Mouse (Mus musculus): Measurements from ENCODE around the gene Frrs1l. TPM values are rescaled to one million over a fixed set of nuclear protein-coding genes. Genes with fewer than 3 reads are reported as not detected.

Gene Frrs1l
- total RNA-seq (2022): 100 to 1,000 TPM; 179 to 224 (median 205) TPM

DNA sequence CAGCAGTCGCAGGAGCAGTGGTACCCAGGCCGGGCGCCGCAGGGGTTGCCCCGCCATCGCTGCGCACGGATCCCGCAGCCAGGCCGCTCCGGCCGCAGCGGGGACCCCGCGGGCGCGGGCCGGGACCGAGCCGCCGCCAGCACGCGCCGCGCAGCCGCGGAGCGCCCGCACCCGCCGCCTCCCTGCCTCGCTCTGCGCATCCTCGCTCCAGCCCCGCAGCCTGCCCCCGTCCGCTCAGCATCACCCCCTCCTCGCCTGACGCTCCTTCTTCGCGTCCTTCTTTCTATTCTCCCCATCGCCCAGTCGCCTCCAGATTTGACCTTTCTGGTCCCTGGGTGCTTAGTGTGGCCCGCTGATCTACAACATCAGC lies at the start of gene Frrs1l:
Gene Frrs1l, minus strand, starts transcription at position 177 of the 370 bp plus-strand sequence.
- DNase-seq (ENCODE audit: low spot score in 2 of 2): peak in 1 of 2 experiments; percentile 64

DNA sequence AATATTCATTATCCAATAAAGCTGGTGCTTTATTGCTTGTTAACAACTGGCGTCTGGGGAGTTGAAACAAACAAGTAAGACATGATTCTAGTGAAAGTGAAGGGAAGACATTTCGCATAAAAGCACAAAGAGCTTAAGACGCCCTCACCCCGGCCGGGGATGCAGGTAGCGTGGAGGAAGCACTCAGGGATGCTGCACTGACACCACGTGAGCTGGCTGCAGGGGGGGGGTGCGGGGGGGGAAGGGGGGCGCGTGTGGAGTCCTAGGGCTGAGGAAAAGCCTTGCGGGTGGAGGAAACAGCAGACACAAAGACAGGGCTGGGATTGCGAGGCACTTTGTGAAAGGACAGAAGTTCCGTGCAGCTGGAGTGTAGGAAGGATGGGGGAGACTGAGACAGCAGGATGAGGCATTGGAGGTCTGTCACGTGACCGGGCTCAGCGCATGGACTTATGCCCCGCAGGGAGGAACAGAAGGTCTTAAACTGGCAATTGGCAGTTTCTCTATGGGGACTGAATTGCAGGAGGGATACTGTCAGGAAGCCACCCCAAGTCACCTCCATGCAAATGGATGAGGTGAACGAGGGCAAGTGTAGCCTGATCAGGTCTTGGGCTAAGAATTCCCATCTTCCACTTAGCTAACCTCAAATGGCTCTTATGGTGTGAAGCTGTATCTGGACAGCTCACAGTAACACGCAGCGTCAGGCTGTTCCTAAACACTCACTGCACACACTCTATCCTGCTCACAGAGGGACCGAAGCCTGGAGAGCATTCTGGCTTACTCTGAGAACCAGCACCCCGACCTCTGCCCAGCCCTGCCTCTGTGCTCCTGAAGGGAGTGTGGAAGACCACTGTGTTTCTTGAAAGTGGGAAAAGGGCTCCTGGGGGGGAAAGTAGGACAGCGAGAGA lies 49.2 kb upstream of the Frrs1l start:
- peak; percentile 43 to 51 for DNase-seq (ENCODE audit: low spot score in 2 of 2)

DNA sequence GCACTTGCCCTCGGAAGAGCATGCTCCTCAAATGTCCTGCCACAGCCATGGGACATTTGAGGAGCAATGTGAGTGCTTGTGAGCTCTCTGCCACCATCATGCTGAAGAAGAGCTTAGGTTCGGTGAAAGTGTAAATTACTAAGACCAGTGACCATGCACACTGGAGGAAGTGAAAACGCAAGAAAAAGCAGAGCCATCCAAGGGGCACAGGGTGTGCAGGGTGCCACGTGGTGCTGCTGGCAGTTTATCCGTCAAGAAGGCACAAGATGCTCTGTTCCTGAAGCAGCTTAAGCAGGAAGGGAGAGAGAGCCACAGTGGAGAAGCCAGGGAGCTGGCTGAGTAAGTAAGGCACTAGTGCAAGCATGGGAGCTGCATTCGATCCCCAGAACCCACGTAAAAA lies 47.4 kb upstream of the Frrs1l start:
- DNase-seq (ENCODE audit: low spot score in 2 of 2): no peak

DNA sequence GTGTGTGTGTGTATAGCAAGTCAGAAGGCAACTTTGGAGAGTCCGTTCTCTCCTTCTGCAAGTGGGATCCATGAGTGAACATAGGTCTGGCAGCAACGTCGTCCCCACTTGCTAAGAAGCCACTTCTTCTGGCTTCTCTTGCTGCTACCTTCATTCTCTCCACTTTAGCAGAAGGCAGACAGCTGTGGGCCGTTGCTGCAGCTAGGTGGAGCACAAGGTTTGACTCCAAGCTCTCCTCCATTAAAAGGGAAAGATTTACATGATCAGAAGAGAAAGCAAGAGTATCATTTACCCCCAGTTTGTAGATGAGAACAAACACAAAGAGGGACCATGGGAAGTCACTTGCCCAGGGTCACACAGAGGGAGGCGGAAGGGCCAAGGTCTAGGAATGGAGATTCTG lies 44.0 kb upstream of the Frrs1l start:
- no peak for DNase-seq (ENCODE audit: low spot score in 2 of 2)

DNA sequence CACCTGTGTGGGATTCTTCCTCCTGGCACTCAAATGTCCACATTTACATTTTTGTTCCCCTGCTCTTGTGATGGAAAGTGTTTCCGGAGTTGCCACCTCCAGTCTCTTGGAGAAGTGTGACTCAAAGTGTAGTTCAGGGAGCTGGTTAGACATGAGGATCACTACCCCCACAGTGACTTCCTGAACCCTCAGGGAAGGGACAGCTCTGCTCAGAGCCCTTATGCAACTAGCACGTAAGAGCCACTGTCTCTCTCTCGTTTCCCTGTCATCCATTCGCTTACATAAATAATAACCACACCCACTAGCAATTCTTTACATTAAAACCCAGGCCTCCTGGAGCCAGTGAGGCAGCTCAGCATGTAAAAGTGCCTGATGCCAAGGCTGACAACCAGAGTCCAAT lies 41.2 kb upstream of the Frrs1l start:
- no peak for DNase-seq (ENCODE audit: low spot score in 2 of 2)

DNA sequence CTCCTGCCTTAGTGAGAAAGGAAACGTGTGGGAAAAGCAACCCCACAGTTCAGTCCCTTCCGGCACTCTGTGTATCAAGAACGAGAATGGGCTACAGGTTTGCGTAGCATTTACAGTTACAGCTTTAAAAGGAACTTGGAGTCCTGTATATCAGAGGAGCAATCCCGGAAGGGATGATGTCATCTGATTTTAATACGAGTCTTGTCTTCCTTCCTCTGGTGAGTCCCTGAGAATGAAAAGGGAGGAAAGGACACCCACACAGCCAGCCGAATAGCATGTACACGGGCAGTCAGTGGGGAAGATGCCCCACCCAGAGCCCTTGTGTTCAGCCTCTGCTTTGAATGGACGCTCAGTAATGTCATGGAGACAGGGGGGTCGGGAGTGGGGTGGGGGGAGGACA lies 37.8 kb upstream of the Frrs1l start:
- no peak for DNase-seq (ENCODE audit: low spot score in 2 of 2)

DNA sequence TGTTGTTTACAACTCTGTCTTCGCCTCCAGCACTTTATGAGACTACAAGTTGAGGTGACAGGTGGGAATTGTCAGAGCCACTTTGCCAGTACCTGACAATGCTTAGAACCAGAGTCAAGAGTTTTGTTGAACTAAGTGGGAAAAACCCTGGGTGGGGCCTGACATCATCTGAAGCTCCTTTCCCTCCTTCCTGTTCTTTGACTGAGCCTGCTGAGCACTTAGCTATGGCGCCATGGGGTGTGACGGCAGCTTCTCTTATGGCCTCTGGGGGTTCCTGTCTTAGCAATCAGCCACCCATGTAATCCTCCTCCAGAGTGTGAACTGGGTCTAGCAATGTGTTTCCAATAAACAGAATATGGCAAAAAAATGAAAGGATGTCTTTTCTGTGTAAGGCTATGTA lies 33.3 kb upstream of the Frrs1l start:
- DNase-seq (ENCODE audit: low spot score in 2 of 2): no peak

DNA sequence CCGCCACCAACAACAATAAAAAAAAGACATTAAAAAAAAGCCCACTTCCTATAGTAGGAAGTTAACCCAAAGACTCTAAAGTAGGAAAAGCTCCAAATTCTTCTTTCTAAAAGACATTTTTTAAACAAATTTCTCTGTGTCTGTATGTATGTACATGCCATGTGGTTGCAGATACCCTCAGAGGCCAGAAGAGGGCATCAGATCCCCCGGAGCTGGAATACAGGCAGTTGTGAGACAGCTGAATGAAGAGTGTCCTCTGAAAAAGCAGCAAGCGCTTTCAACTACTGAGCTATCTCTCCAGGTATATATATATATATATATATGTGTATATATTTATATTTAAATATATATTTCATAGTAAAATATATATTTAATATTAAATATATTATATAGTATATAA lies 31.1 kb upstream of the Frrs1l start:
- DNase-seq (ENCODE audit: low spot score in 2 of 2): no peak

DNA sequence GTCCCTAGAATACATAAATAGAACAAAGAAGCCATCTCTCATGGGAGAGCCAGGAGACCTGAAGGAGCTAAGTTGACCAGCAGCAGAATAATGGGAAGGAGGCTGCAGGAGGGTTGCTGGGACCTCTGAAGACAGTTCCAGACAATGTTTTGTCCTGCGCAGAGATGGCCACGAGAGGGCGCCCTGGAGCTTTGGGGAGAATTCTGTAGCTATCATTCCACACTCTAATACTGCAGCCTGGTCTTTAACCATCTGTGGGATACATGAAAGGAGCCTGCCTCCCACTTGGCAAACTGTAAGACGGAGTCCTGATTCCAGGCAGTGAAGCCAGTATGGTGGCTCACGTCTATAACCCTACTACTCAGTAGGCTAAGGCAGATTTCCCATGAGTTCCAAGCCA lies 27.0 kb upstream of the Frrs1l start:
- peak; percentile 42 to 71 for DNase-seq (ENCODE audit: low spot score in 2 of 2)

DNA sequence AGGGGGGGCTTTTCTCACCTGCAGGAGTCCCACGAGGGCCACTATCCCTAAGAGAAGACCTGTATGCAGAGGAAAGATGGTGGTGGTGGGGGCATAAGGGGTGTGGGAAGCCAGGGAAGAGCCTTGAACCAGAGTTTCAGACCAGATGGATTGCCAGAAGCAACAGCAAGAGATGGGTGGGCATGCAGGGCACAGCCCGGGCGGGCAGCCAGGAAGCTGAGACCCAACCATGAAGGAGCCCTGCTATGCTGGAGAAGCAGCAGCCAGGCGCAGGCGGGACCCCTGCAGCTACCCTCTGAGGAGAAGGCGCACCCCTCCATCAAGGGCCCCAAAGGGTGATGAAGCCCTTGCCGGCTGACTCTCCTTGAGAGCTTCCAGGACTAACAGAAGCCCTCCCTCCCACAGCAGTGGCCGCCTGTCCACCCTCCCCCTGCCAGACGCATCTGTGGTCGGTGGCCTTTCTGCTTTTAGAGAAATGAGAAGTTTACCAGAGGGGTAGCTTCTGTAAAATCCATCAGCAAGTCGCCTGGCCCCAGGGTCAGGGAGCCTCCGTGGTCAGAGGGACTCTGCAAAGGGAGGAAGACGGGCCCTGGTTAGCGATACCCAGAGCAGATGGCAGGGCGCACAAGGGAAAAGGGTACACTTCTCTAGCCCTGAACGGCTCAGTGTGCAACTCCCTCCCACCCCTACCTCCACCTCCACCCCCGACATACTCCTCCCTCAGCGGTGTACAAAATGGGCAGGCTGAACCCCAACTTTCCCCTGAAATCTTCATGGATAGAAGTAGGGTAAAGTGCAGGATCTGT lies 26.4 kb upstream of the Frrs1l start:
- no peak for DNase-seq (ENCODE audit: low spot score in 2 of 2)

DNA sequence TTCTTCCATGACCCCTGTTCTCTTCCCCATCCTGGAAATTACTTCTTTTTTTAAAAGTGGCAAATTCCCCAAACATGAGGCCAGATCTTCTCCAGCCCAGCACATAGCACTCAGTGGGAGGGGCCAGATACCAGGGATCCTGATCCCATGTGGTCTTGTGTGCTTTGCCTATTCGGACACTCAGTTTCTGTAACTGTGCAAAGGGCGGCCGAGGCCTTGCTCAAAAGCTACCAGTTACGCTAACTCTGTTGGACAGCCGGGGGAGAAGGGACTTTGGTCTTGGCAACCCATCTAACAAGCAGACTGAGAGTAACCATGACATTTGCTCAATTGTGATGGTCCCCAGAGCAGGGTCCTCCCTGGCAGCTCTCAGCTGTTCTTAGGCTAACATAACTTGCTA lies 24.8 kb upstream of the Frrs1l start:
- DNase-seq (ENCODE audit: low spot score in 2 of 2): no peak

DNA sequence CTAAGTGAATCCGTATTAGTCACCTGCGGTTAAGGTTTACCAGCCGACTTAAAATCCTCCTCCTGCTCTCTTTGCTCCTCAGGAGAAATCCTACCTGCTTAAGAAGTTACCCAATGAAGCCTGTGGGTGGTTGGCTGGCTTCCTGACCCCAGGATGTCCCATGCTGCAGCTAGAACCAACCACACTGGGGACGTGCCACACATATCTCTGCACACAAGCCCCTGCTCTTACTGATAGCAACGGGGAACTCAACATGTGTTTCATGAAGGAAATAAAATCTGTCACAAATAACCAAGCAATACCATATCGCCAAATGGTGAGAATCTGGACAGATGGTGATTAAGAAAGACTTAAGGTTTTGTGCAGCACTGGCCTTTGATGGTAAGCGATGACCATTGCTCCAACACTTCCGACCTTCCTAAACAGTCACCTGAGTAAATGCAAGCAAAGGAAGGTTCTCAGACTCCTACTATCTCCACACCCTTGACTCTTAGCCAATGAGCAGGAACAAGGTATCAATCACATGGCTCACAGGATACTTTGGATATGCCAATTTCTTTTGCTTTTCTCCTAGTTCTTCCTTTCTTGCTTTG lies 21.4 kb upstream of the Frrs1l start:
- DNase-seq (ENCODE audit: low spot score in 2 of 2): no peak

DNA sequence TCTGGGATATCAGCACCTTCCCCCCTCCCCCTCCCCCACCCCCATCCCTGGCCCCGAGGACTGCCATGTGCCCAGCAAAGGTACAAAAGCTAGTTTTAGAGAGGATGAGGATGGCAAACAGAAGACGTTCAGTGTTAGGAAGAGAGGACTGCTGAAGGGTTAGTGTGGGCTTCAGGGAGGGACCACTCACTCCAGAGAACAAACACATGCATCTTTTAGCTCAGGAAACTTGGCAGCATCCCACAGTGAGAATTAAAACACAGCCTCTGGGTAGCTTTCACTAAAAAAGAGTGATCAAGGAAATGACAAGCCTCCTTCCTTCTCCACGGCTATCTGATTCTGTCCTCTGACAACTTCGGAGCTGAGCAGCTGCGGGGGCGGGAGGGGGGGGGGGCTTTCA lies 20.7 kb upstream of the Frrs1l start:
- DNase-seq (ENCODE audit: low spot score in 2 of 2): no peak

DNA sequence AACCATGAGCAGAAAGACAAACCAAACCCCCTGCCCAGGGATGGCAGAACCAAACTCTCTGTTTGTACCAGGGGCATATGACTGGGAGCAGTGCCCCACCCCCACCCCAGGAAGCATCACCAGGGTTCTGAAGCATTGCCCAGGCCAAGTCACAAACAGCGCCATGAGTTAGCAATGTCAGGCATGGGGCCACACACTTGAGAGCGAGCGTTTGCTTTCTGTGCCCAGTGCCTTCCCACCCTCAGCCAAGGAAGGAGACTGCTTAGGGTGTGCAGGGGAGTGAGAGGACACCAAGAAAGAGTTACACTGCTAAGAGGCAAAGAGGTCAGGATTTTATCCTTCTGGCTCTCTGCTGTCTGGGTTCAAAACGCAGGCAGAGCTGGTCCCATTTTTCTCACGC lies 20.2 kb upstream of the Frrs1l start:
- no peak for DNase-seq (ENCODE audit: low spot score in 2 of 2)

DNA sequence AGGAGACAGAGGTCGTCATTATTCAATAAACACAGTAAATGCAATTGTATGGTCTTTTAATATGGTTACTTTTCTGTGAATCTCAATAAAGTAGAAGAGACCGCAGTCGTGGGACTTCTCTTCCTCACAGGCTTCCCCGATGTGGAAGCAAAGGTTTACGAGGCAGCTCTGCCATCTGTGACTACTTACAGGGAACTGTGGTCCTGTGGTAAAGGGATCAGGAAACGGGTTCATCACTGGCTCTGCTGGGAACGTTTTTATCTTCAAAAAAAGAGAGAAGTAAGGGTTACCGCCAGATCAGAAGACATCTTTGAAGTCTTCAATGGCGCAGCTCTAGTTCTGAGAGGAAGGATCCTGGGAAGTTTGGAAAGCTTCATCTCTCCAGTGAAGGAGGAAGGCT lies 17.5 kb upstream of the Frrs1l start:
- DNase-seq (ENCODE audit: low spot score in 2 of 2): no peak

DNA sequence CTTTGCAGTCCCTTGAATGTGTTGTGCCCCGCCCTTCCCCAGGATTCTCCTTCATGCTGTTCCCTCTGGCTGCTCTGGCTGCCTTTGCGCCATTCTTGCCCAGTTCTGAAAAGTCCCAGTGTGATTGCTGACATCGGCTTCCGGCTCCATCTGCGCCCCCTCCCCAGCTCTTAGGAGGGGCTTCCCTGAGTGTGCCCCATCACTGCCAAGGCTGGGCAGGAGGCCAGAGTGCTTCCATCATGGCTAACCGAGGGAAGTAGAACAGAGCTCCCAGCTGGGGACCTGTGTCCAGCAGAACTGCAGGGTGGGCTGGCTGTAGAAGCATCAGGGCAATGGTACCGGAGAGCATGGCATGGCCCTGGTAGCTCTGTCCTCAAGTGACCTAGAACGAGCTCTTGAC lies 14.8 kb upstream of the Frrs1l start:
- DNase-seq (ENCODE audit: low spot score in 2 of 2): no peak

DNA sequence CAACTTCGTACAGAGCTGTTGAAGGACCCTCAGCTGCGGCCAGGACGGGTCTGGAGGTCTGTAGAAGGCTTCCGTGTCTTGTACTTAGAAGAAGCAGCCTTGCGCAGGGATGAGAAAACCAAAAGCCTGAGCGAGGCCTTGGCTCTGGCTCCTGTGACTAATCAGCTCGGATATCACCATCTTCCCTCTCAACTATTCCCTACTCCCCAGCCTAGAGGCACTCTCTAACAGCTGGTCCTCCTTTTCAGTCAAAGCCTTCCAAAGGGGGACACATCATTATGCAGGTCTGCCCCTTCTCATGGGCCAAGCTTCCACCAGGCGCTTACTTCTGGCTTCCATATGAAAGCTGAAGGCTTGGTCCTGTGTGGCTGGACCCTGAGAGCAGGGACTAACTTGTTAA lies 13.7 kb upstream of the Frrs1l start:
- no peak for DNase-seq (ENCODE audit: low spot score in 2 of 2)

DNA sequence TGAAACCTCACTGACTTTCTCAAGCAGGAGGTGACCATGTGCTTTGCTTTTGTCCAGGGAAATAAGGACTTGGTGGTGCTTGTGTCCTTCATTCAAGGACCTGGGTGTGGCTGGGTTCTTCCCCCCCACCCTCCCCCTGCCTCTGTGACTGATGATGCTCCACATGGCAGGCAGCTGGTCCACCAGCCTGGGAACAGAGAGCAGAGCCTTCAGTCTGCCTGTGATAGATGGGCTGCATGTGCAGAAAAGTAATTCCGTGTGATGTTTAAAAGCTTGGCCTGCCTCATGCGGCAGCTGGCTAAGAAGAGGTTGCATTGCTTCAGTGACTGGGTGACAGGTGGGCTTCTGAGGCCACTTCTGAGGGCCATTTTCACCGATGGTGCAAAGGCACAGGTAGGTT lies 12.6 kb upstream of the Frrs1l start:
- DNase-seq (ENCODE audit: low spot score in 2 of 2): no peak

DNA sequence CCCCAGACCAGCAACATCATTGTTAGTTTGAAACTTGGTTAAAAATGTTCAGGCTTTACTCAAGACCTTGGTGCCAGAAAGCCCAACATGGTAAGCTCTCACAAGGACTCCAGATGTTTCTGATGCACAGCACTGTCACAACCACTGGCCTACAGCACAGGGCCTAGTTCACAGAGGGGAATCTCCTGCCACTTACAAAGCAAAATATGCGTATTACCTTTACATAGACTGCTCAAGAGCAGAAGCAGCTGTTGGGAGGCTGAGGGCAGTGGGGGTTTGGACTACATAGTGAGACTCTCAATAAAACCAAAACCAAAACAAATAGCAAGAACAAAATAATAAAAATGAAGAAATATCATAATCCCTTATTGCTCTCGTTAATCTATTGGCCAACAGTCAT lies 11.2 kb upstream of the Frrs1l start:
- DNase-seq (ENCODE audit: low spot score in 2 of 2): no peak

DNA sequence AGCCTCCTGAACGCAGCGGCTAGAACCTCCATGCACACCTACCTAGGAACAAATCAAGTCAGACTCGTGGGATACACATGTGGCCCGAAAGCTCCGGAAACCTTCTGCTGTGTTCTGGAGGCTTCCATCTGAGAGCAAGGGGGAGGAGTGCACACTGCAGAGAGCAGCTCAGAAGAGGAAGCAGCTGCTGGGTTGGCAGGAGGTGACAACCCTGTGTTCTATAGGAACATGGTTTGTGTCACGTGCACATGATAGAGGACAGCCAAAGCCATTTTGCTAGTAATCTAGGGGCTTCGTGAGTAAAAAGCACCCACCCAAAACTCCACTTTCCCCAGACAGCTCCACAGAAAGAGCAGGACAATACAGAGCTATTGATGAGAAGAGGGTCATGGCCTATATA lies 3.1 kb upstream of the Frrs1l start:
- DNase-seq (ENCODE audit: low spot score in 2 of 2): no peak

DNA sequence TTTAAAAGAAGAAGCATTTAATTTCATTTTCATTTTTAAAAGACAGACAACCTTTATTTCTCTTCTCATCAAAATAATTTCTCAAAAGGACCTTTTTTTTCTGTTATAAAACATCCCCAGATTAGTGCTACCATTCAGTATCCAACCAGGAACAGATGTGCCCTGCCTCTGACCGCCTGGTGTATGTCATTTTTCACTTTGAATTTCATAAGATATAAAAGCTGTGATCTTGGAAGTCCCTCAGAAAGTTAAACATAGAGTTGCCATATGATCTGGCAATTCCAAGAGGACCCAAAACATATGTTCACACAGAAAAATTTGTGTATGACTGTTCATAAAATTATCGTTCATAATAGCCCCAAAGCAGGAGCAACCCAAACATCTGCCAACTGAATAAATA lies 1.8 kb upstream of the Frrs1l start:
- no peak for DNase-seq (ENCODE audit: low spot score in 2 of 2)
